Mouse (Mus musculus): ENCODE measurements at regions not wholly inside any gene's neighbourhood (a gene's known extent, or its start where the extent isn't known, plus 50 kb on each side); places are given as distances from the start of the nearest gene placed in this dataset.

DNA sequence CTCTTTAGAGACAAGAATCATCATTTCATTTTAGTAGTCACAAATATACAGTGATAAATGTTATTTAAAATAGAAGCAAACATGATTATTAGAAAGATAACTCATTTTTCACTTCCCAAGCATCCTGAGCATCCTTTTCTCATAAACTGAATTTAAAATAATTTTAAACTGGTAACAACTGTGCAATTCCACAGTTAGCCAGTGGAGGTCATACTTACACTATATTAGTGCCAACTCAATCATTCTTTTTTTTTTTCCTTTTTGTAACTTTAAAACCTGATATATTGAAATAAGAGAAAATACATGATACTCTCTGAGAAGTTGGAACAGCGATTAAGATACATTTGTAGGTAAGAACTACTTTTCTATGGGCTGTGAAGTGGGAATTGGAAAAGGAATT, 113.2 kb upstream of the Gm17509 start:
- DNase-seq (ENCODE audit: low read depth) = peak; percentile 11

GRCm38 (mm10) chr13:117334539-117334938, 113.7 kb upstream of the Gm17509 start:
- no peak for DNase-seq (ENCODE audit: low read depth)

DNA sequence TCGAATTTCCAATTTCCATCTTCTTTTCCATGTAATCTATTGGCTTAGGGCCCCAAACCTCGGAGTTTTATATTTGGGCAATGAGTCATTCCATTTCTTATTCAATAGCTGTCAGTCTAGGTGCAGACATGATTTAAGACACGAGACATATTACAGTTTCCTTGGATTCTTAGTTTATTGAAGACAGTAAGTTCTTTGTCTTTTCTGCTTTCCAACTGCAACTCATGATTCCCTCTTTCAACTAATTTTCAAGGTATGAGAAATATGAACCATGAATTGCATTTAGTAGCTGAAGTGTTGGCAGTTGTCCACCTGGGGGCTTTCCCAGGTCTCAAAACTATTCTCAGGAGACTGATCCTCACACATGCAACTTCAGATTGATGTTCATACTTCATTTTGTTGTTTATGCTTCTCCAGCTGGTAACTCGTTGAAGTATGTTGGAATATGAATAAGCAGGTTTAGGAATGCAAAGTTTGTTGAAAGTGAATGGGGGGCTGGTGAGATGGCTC, 160.3 kb upstream of the Gm17509 start:
- DNase-seq (ENCODE audit: low read depth) = no peak

DNA sequence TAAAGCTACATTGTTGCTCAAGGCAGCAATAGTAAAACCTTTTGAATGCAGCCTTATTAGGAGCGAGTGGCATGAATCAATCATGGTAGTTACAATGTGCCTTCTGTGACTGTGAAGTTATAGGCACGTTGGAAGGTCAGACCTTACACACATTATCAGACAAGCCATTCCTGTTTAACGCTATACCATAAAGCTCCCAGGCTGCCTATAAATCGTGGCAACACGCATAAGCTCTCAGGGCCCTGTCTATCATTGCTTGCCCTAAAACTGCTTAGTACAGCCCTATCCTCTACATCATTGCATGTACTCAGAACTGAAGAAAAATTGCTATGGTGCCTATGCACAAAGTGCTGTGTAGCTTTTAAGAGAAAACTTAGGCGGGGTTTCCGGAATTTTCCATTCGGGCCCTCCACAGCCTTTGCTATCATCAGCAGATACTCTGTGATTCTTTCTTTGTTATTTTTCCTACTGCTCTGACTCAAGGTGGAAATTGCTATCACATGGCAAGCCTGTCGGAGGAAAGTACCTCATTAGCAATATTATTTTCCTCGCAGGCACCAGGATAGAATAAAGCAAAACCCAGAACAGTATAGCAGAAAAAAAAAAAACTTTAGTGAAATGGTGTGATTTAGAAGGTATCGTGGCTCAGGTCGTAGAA, 162.7 kb upstream of the Gm17509 start:
- no peak for DNase-seq (ENCODE audit: low read depth)

DNA sequence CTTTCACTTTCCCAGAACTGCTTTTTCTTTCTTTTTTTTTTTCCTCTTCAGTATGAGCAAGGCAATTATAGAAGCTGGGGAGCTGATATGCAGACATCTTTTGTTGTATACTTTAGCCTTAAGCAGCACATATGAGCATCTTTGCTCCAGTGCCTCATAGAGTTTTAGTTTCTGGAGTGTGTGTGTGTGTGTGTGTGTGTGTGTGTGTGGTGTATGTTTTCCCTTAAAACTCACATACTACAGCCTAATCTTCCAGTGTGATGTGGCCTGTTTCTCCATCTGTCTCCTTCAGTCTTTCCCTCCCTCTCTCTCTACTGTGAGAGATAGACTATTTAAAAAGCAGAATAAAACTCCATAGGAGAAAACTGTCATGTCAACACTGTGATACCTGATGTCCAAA, 169.4 kb upstream of the Gm17509 start:
- no peak for DNase-seq (ENCODE audit: low read depth)

GRCm38 (mm10) chr13:117393488-117393887, 172.6 kb upstream of the Gm17509 start:
- DNase-seq (ENCODE audit: low read depth) = no peak

DNA sequence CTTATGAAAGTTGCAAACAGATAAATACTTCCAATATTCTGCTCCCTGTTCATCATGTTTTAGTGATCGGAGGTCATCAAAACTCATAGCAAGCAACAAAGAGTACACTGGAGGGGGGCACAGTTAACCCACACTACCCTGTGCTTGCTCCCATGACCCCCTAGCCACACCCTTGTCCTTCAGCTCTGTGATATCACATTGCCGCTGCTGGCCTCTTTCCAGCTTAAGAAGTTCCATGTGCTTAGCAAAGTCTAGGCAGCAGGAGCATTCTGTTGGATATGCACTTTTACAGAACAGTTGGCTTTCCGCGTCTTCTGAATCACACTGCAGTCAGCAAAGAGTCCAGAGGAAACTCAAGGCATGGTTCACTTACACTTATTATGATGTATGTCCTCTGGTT, 180.4 kb upstream of the Gm17509 start:
- no peak for DNase-seq (ENCODE audit: low read depth)

DNA sequence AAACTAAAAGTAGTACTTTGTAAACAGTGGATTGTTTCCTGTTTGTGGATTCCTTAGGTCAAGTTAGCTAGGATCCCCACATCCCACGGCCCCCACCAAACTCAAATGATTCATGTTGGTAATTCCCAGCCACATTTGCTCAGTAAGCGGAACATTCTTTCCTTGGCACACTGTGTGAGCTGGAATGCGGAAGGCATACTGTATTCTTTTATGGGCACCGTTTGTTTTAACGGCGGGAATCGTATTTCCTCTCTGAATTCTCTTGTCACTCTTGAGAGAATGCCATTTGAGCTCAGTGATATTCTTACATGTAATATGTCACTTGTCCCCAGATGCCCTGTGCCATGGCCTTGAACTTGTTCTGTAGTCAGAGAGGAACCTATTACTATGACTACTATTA, 189.1 kb upstream of the Gm17509 start:
- DNase-seq (ENCODE audit: low read depth) = no peak

GRCm38 (mm10) chr13:117413616-117414015, 188.5 kb upstream of the Hcn1 start:
- DNase-seq (ENCODE audit: low read depth) = no peak

GRCm38 (mm10) chr13:117423558-117423957, 178.6 kb upstream of the Hcn1 start:
- DNase-seq (ENCODE audit: low read depth) = no peak

DNA sequence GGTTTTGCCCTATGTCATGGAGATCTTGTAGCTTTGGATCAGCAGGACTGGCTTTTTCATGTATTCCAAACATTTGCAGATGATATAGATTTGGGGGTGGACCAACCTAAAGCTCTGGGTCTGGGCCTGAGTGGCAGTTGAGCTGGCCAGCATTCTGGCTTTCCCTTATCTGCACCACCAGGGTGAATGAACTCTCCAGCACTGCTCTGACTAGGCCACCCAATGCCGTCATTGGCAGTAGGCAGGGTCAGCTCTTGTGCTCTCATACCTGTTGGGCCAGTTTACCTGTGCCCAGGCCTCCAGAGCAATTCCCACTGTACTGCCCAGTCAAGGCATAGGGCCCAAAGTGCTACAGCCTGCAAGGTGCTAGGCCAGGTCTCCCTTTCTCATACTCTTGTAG, 177.1 kb upstream of the Hcn1 start:
- DNase-seq (ENCODE audit: low read depth) = no peak

DNA sequence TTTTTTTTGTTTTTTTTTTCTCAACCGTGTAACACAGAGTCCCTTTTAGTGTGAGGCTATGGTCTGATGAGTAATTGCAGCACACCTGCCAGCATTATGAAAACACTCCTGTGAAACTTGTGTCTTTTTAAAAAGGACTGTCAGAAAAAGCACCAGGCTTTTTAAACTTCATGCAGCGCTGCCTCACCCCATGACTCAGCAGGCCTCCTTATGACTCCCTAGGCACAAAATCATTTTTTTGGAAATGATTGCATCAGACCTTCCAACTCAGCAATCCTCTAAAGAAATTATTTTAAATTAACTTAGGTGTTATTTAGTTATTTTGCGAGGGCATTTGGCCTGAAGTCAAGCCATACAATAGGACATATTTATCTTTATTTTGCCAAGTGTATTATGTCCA, 134.7 kb upstream of the Hcn1 start:
- DNase-seq (ENCODE audit: low read depth) = no peak

- no peak for DNase-seq (ENCODE audit: low read depth)
Measured at GRCm38 (mm10) chr13:117472726-117473125, 129.4 kb upstream of the Hcn1 start.

GRCm38 (mm10) chr13:117482624-117483023, 119.5 kb upstream of the Hcn1 start:
- DNase-seq (ENCODE audit: low read depth) = no peak

DNA sequence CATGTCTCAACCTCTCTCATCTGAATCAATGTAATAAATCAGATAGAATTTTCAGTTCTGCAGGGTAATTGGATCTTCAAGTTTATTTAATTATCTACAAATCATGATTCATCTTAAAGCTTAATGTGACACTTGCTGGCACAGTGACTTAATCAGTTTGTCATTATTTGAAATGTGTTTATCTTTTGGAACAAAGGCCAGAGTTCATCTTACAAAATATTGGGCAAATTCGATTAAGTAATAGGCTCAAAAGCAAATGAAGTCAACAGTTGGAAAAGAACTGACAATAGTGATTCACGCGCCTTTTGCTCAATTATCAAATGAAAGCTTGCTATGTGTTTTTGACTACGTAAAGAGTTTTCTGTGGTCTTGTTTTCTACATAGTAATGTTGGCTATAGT, 93.4 kb upstream of the Hcn1 start:
- no peak for DNase-seq (ENCODE audit: low read depth)

DNA sequence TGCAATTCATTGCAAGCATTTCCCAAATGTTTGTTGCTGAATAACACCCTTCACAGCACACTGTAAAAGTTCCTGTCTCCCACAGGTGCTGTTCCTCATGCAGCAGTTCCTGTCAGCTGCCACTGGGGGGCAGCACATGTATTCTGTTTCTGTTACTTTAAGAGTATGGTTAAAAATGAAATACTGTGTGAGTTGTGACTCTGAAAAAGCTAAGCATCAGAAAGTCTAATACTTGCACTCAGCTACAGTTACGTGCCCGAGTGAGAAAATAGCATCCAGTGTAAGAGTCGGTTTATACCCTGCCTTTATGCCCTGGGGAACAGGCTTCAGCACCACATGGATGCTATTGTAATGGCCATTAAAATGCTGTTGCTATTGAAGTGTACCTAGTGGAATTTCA, 52.0 kb upstream of the Hcn1 start:
- DNase-seq (ENCODE audit: low read depth) = peak; percentile 12
